Mouse (Mus musculus): ENCODE data around the gene Lsm14b. TPM values are rescaled to one million over a fixed set of nuclear protein-coding genes. Genes with fewer than 3 reads are reported as not detected.
A peak's percentile ranks its signal among the peaks of the same experiment; 100 is the strongest.

The Lsm14b gene
- total and polyA plus RNA-seq, 3 experiments: 12.2 to 16.5 (median 15.3) TPM

DNA sequence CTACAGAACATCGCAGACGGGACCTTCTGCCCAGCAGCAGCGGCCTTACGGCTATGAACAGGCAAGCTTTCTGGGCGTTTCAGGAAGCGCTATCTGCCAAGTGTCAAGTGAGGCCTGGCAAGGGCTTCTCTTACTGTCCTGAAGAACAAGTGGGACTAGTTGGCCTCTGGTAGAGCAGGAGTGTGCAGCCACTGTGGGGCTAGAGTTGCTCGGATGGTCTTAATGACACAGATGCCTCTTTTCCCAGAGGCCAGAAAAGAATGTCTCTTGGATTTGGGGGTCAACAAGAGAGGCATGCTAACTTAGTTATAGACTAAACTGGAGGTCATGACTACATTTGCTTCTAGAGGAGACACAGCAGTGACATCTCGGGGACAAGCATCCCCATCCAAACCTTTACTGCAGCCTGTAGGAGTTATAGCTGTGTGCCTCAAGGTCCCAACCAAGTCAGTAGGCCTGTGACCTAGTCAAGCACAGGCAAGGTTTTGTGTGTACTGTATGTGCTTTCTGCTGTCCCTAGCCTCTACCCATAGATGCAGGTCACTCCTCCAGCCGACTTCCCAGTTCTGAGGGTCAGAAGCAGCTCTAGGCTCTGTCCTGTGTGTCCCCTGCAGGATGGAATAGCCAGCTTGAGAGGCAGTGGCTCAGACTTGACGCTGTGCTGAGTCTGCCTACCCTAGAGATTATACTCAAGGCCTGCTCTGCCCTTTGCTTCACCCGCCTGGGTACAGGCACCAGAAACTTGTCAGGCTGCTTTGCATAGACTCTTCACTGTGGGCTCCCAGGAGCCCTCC lies 38.7 kb downstream of the Lsm14b start:
- dilution Hi-C loops (cut with MboI; ENCODE audit: extremely low pct_ligation_motif_present, extremely low pct_unique_long_range_greater_than_20kb, low sequenced_read_pairs): loop anchor here (25.0 kb wide), 1 partner anchor 151 kb away; no protein-coding TSS in a partner anchor
- no peak overlapping the region for H3K27ac ChIP-seq (ENCODE audit: insufficient read depth, low read depth)
- in situ Hi-C loops (cut with MboI; ENCODE audit: low pct_ligation_motif_present, low pct_unique_long_range_greater_than_20kb, low sequenced_read_pairs): no loop called here

DNA sequence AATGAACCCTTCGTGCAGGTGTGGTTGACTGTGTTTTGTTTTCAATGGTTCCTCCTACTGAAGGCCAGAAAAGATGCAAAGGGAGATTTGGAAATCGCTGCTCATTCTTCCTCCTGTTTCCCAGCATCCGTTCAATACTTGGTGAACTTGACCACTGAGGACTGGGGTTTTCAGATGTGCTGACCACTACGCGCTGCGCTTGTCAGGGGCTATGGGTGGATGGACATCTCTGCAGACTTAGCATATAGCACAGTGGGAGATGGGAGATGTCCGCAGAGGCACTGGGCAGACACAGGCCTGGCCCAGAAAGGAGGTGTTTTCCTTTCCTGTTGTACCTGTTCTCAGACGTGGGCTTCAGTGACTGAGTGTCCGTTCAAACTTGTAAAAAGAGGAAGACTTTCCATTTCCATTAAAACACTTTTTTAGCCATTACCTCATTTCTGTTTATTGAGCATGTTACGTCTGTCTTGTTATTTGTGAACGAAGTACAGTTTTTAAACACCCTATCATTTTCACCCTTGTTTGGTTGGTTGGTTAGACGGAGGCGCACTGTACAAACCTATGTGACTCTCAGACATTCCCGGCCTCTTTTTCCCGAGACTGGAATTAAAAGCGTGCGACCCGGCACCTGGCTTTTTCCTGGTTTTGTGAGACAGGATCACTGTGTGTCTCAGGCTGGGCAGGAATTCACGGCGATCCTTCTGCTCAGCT lies 45.1 kb downstream of the Lsm14b start:
- Histone ChIP-seq H3K9me3 (replicated peaks; ENCODE audit: low read length) (no peaks in the 10 kb centered on the region), H3K79me2 (replicated peaks; ENCODE audit: control insufficient read depth, extremely low read depth, insufficient read depth, poor library complexity, severe bottlenecking) (peaks cover 4% of the 10 kb centered on the region; the same call in 1 of the 2 replicates), H3K36me3 (replicated peaks in 1 of 2; ENCODE audit: control insufficient read depth in 1 of 2, insufficient read depth in 1 of 2, low read length in 1 of 2) (peaks cover 14 to 34% of the 10 kb centered on the region in 2 experiments), H3K4me1 (ENCODE audit: control insufficient read depth in 1 of 2, insufficient read depth in 2 of 2) (peaks cover 10 to 19% of the 10 kb centered on the region in 2 experiments), H3K4me2 (ENCODE audit: insufficient read depth, low read depth, poor library complexity, severe bottlenecking) (peak overlapping the region; percentile 31; the same call in 1 of the 2 replicates), H3K9ac (ENCODE audit: insufficient read depth, low read depth) (peak overlapping the region; percentile 86), H3K27me3 (replicated peaks) (no peaks in the 10 kb centered on the region), H3K27ac (ENCODE audit: insufficient read depth, low read depth) (no peak overlapping the region), H3K4me3 (replicated peaks in 1 of 3; ENCODE audit: low read depth in 2 of 3, low read length in 2 of 3, poor library complexity in 1 of 3) (peak overlapping the region; percentile 79 to 90 (median 87))
- TF ChIP-seq HCFC1 (IDR thresholded peaks at IDR 0.05; ENCODE audit: low read depth, low read length): no peak
- TF ChIP-seq ZNF384 (IDR thresholded peaks at IDR 0.05; ENCODE audit: low read depth, low read length): no peak
- no peak for TF ChIP-seq MXI1 (IDR thresholded peaks at IDR 0.05; ENCODE audit: low read depth, low read length)
- TF ChIP-seq CHD1 (IDR thresholded peaks at IDR 0.05; ENCODE audit: low read depth, low read length): no peak
- no peak for TF ChIP-seq CHD2 (IDR thresholded peaks at IDR 0.05; ENCODE audit: low read length)
- TF ChIP-seq TCF12 (IDR thresholded peaks at IDR 0.05; ENCODE audit: low read depth, low read length): no peak
- no peak for TF ChIP-seq KAT2A (IDR thresholded peaks at IDR 0.05; ENCODE audit: insufficient replicate concordance, low read length)
- no peak for TF ChIP-seq POLR2AphosphoS2 (IDR thresholded peaks at IDR 0.05; ENCODE audit: low read depth, low read length)
- TF ChIP-seq JUND (conservative IDR thresholded peaks at IDR 0.05; ENCODE audit: low read depth, low read length): no peak
- no peak for TF ChIP-seq JUN (IDR thresholded peaks at IDR 0.05; ENCODE audit: insufficient read depth, low read depth, low read length)
- no peak for TF ChIP-seq MAX (IDR thresholded peaks at IDR 0.05; ENCODE audit: low read length)
- no peak for TF ChIP-seq NELFE (IDR thresholded peaks at IDR 0.05; ENCODE audit: low read depth, low read length)
- no peak for TF ChIP-seq MYC (IDR thresholded peaks at IDR 0.05; ENCODE audit: low read depth, low read length)
- TF ChIP-seq CTCF (conservative IDR thresholded peaks at IDR 0.05 in 1 of 2, IDR thresholded peaks at IDR 0.05 in 1 of 2; ENCODE audit: low read depth in 2 of 2, low read length in 2 of 2): no peak
- TF ChIP-seq RAD21 (IDR thresholded peaks at IDR 0.05; ENCODE audit: low read depth, low read length): no peak
- DNase-seq (ENCODE audit: extremely low read depth): no peak
- dilution Hi-C loops (cut with MboI; ENCODE audit: extremely low pct_ligation_motif_present, extremely low pct_unique_long_range_greater_than_20kb, low sequenced_read_pairs): loop anchor here (25.0 kb wide), 1 partner anchor 158 kb away; no protein-coding TSS in a partner anchor
- in situ Hi-C loops (cut with MboI; ENCODE audit: low pct_ligation_motif_present, low pct_unique_long_range_greater_than_20kb, low sequenced_read_pairs): no loop called here

More for the DNA sequence above, 38.7 kb downstream of the Lsm14b start:
- no peak overlapping the region for H3K4me3 ChIP-seq (replicated peaks in 1 of 3; ENCODE audit: low read depth in 2 of 3, low read length in 2 of 3, poor library complexity in 1 of 3)
- no peak overlapping the region for H3K9ac ChIP-seq (ENCODE audit: insufficient read depth, low read depth)
- H3K79me2 ChIP-seq (replicated peaks; ENCODE audit: control insufficient read depth, extremely low read depth, insufficient read depth, poor library complexity, severe bottlenecking): no peaks in the 10 kb centered on the region
- H3K27me3 ChIP-seq (replicated peaks): no peaks in the 10 kb centered on the region
- H3K4me2 ChIP-seq (ENCODE audit: insufficient read depth, low read depth, poor library complexity, severe bottlenecking): no peak overlapping the region
- no peak for TF ChIP-seq NELFE (IDR thresholded peaks at IDR 0.05; ENCODE audit: low read depth, low read length)
- TF ChIP-seq TCF12 (IDR thresholded peaks at IDR 0.05; ENCODE audit: low read depth, low read length): no peak
- TF ChIP-seq SMC3 (IDR thresholded peaks at IDR 0.05; ENCODE audit: low read depth, low read length): no peak
- no peak for TF ChIP-seq POLR2AphosphoS2 (IDR thresholded peaks at IDR 0.05; ENCODE audit: low read depth, low read length)
- TF ChIP-seq ZKSCAN1 (IDR thresholded peaks at IDR 0.05; ENCODE audit: borderline replicate concordance, low read depth, low read length): no peak
- TF ChIP-seq IRF4 (IDR thresholded peaks at IDR 0.05; ENCODE audit: low read depth, low read length): no peak
- no peak for TF ChIP-seq POLR2A (IDR thresholded peaks at IDR 0.05; ENCODE audit: low read depth, low read length)
- TF ChIP-seq ZMIZ1 (IDR thresholded peaks at IDR 0.05; ENCODE audit: low read depth, low read length): no peak
- no peak for TF ChIP-seq MXI1 (IDR thresholded peaks at IDR 0.05; ENCODE audit: low read depth, low read length)
- no peak for TF ChIP-seq MAZ (IDR thresholded peaks at IDR 0.05; ENCODE audit: low read depth, low read length)
- no peak for TF ChIP-seq E2F4 (IDR thresholded peaks at IDR 0.05; ENCODE audit: insufficient replicate concordance, low read depth, low read length)
- TF ChIP-seq CHD2 (IDR thresholded peaks at IDR 0.05; ENCODE audit: low read length): no peak
- TF ChIP-seq ZNF384 (IDR thresholded peaks at IDR 0.05; ENCODE audit: low read depth, low read length): no peak
- no peak for TF ChIP-seq ZC3H11A (IDR thresholded peaks at IDR 0.05; ENCODE audit: low read depth, low read length)
- no peak for TF ChIP-seq RAD21 (IDR thresholded peaks at IDR 0.05; ENCODE audit: low read depth, low read length)
- TF ChIP-seq MYC (IDR thresholded peaks at IDR 0.05; ENCODE audit: low read depth, low read length): no peak
- no peak for TF ChIP-seq USF1 (IDR thresholded peaks at IDR 0.05; ENCODE audit: low read depth, low read length)
- DNase-seq (ENCODE audit: extremely low read depth): no peak
- peaks cover 33 to 58% of the 10 kb centered on the region in 2 experiments for H3K36me3 ChIP-seq (replicated peaks in 1 of 2; ENCODE audit: control insufficient read depth in 1 of 2, insufficient read depth in 1 of 2, low read length in 1 of 2)
- H3K9me3 ChIP-seq (replicated peaks; ENCODE audit: low read length): no peaks in the 10 kb centered on the region
- H3K4me1 ChIP-seq (ENCODE audit: control insufficient read depth in 1 of 2, insufficient read depth in 2 of 2): peaks cover 0 to 10% of the 10 kb centered on the region in 2 experiments; a peak in 1 of 4 replicates
